Mouse (Mus musculus) heart, postnatal 36 days (tissue): ENCODE data around the gene Wdr60. TPM values are rescaled to one million over a fixed set of nuclear protein-coding genes. Genes with fewer than 3 reads are reported as not detected.
A peak's percentile ranks its signal among the peaks of the same experiment; 100 is the strongest.

Experiments used
- DNase-seq, 2 experiments: peaks; one replicate each; pipeline ENCODE4 v3.0.0; 2021 to 2022
- intact Hi-C: fragments of 180-260 bp; cut with DNase I; formaldehyde crosslinking; loops from one replicate; pipeline ENCODE4 v1.15.1; 2025
- microRNA-seq, 2 experiments: library from miRNA; unstranded; fragments of <30 nt; microRNA quantifications; one replicate each; pipeline ENCODE4 v1.2.0; 2021; ENCODE audit warnings: borderline number of aligned reads in 2 of 2
- total RNA-seq, 2 experiments: library from RNA; stranded (reverse); gene quantifications; 2 replicates each; pipeline ENCODE4 v1.2.3; 2021

Wdr60 gene
- total RNA-seq, 2 experiments from 2014 or later = 2.2 to 2.7 TPM

DNA sequence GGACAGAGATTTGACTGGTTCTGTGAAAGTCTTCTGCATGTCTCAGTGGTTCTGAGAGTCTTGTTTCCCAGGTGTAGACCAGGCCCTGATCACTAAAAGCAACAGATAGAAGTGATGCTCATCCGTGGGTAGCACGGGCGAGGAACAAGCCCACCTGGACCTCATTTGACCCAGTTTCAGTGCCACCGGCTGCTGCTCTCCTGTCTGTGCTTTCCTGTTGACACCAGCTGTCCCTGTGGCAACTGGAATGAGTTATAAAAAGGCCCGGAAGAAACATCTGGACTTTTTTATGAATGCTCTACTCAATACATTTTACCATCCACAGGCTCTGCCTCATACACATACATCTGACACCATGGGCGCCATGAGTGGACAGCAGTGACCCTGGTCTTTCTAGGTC is 64.0 kb downstream of the Wdr60 start:
- no peak for DNase-seq
- intact Hi-C loops = no loop called here

DNA sequence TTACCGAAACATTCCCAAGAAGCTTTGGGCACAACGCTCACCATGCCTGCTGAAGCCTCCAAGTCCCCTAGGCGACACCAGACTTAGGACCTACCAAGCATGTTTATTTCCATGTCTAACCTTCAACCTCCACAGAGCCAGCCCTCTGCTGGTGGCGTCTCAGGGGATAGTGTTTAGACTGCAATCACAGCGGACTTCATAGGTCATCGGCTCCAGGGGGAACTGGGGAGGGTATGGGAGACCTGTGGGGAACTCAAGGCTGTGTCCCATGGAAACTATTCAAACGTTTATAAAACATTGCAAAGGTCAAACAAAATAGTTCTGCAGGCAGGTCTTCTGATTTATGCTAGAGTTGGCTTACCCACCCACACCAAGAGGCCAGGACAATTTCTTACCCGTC is 66.6 kb downstream of the Wdr60 start:
- DNase-seq = no peak
- intact Hi-C loops = no loop called here

DNA sequence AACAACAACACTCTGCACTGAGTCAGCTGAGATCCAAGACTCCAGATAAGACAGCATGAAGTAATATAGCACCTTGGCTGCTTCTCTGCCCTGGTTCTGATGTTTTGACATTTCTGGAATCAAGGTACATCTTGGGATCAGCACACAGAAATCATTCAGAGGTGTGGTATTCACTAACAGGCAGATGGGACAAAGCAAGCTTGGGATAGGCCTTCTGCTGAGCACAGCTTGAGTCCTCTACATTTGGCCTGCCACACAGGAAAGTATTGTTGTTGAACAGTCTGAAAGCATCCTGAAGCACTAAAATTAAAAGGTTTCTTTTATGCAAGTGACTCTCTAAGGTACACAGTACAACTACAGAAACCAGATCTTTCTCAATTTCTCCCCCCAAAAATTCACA is 68.2 kb downstream of the Wdr60 start:
- intact Hi-C loops = no loop called here
- DNase-seq = no peak

DNA sequence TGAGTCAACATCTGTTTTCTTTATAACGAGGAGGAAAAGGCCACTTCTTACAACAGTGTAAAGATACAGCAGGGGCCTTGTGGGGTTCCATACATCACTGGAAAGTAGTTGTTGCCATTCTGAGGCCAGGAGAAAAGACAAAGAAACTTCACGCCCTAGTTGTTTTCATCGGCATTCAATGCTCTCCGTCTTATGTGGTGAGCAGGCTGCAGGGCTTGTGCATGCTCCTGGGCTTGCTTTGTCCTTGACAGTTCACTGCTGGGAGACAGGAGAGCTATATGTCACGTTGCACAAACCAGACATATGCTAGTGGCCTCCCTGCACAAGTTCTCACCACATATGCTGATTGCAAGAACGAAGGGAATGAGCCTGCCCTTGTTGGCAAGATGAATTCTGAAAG is 68.9 kb downstream of the Wdr60 start:
- no peak for DNase-seq
- intact Hi-C loops = no loop called here

DNA sequence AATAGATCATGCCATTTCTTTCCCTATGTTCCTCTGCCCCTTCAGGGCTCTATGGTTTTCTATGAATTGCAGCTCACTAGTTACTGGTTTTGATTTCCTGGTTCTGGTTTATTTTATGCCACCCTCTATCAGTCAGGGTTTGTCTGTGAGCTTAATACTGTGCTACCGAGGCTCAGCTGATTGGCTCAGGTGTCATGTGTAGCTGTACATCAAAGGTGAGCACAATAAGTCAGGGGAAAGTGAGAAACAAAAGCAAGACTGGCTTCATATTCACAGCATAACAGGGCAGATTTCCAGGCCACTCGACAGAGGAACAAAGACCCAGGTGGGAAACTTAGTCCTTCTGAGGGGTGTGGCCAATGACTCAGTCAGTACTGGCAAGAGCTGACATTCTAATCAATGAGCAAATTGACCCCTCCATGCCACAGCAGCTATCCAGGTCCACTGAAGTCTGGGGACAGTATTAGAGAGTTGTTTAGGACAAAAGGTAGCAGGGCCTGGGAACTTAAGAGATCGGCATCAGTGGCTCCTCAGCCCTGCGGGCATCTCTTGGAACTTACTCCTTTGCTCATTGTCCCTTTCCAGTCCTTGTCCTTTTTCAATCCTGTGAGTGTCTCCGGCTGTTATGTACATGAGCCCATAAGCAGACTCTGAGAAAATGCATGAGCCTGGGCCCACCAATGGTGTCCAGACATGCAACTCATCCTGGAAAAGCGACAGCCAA is 79.4 kb downstream of the Wdr60 start:
- intact Hi-C loops = no loop called here
- DNase-seq = no peak

DNA sequence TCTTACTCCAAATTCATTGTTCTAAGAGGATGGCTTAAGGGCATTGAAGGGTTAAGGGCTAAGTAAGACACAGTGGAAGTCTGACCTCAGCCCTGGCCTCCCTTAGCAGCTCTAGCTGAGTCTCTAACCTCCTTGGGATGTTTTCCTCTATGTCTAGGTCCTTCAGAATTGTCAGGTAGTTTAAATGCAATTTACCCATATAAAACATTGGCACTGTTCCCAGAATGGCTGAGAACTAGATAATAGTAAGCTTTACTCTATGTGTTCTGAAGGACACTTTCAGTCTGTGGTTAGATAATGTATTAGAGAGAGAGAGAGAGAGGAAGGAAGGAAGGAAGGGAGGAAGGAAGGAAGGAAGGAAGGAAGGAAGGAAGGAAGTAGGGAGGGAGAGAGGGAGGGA is 80.4 kb downstream of the Wdr60 start:
- DNase-seq = no peak
- intact Hi-C loops = no loop called here

DNA sequence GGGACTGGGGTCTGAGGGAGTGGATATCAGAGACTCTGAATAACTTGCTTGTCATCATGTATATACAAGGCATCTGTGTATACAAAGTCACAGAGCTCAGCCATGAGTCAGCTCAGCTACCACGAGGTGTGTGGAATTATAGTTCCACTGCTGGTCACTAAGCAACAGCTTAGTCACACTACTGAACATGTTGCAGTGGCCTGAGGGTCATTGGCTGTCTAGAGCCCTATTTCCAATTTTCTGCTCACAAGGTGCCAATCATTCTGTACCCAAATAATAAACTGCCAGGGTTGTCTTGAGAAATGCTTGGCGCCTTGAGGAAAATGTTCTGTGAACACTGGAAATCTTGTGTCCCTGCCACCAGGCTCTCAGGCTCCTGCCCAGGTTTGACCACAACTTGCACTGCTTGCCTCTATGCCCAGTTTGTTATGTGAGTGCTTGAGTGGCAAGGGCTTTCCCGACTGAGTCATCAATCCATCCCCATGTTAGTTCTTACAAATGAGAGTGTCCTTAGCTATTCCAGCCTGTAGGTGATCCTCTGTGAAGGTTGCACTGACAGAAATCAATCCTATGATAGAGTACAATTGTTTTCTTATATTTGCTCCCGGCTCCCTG is 81.3 kb downstream of the Wdr60 start:
- intact Hi-C loops = no loop called here

DNA sequence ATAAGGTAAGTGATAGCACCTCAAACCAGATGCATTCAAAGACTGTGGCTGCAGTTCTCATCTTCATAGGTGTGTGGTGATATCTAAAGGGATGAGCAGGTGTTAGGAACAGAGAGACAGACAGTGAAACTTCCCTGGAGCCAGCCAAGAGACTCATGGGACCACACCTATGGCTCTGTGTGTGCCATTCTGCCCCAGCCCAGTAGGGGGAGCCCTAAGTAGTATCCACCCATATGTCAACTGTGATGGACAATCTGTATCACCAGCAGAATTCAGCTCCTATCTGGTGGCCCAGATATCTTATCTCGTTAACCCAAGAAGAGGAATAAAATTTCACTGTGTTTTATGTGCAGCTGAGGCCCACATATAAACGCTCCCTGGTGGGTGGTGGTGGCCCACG is 85.9 kb downstream of the Wdr60 start:
- intact Hi-C loops = no loop called here
- peak in 1 of 2 experiments; percentile 15 for DNase-seq

More for the DNA sequence above, 81.3 kb downstream of the Wdr60 start:
- DNase-seq = no peak

DNA sequence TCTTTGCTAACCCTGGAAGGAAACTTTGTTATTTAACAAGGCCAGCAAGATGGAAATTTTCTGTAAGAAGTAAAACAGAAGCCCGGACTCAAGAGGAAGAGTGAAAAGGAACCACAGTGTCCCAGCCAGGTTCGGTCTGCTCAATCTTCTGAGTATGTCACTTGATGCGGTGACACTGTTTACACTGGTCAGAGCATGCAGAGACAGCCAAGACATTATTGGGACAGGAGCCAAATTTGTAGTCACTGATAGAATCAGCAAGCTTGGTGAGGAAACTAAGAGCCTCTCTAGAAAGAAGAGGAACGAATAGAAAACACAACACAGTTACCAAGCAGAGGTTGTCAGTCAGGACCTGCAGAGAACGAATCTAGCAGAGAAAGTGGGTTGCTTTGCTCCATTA is 93.2 kb downstream of the Wdr60 start:
- intact Hi-C loops = no loop called here
- DNase-seq = no peak

DNA sequence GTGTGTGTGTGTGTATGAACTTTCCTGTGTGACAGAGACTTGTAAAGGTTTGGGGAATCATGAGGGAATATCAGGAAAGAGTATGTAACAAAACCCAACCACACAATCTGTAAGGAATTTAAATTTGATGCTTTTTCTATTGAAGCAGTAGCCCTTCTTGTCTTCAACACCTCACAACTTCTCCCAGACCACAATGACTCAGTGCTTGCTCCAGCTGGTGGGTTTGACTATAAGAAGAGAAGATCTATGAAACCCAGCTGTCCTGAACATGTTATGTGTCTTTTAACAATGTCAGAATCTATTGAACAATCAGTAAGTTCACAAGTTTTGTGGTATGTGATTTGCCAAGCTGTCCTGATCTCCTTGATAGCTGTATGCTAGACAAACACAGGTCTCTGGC is 97.5 kb downstream of the Wdr60 start:
- no peak for DNase-seq
- intact Hi-C loops = no loop called here

DNA sequence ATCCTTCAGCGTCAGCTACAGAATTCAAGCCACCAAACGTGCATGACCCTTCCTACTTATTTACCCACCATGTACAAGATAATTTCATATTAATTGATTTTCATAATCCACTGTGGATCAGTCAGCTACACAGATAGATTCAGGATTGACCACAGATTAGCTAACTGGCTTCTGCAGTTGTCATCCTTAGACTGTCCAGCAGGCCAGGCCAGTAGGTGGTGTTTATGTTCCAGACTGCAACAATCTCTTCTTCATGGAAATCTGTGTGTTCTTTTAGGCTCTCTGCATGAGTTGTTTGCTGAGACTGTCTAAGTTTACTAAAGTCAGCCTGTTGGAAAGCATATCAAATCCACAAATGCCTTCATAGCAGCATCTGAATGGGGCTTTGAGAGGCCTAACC is 103.1 kb downstream of the Wdr60 start:
- intact Hi-C loops = no loop called here
- no peak for DNase-seq

DNA sequence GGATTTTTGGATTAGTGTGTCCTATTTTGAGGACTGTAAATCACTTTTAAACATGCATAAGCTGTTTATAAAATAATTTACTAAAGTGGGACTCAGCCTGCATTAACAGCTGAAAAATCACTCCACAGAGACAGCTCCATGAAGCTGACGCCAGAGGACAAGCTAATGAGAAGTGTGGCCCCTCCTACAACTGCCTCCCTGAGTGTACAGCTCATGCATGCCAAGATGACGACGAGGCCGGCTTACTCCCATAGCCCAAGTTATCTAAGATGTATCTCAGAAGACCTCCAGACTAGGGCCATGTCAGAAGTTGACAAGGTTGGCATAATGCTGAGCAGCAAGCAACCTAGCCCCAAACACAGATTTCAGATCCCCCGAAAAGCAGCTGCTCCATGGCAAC is 103.6 kb downstream of the Wdr60 start:
- no peak for DNase-seq
- intact Hi-C loops = no loop called here

DNA sequence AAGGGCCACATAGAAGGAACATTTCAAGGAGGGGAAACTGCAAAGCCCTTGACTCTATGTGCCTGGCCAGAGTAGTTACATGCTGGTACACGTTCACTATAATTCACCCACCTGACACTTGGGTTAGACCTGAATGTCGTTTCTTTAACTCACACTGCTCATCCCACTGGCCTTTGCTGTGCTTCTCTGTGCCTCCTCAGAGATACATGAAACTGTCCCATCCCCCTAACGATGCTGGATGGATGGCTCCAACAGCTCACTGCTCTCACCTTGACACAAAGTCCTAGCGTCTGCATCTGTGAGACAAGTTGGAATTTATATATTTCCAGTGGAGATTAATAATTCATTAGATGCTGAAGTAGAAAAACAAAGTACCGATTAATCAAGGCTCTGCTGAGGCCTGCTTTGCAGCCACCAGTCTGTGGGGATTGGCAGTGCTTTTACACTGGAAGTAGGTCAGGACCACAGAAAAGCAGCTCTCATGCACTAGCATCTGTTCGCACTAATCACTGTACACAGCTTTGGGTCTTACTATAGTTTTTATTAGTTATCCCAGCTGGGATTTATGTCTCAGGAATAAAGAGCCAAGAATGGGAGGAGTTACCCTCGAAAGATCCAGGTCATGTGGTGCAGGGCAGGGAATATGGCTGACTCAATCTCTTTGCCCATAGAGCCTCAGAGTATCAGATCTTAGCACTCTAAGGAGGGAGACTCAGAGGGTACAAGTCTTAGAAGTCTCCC is 105.9 kb downstream of the Wdr60 start:
- intact Hi-C loops = no loop called here
- DNase-seq = no peak

Small RNA genes lying within 50 kb of the gene (microRNA-seq; reads per million reads assigned to microRNA genes)
- gene Gm23190 = 0 reads per million in 2 experiments

Other genes starting within 250 kb of the Wdr60 start
- gene Zfp386, start 215.3 kb downstream of the Wdr60 start, total RNA-seq = 10 to 100 TPM; 30.2 to 31.3 TPM
- gene Vipr2, start 185.3 kb downstream of the Wdr60 start, total RNA-seq = 1 to 10 TPM; 1.6 to 2.9 TPM
- gene Gm11027, start 12.4 kb upstream of the Wdr60 start, total RNA-seq = not detected
- 10 to 100 TPM; 27.7 to 29.9 TPM for gene Esyt2, start 18.2 kb upstream of the Wdr60 start, total RNA-seq
- gene Ncapg2, start 142.4 kb upstream of the Wdr60 start, total RNA-seq = 1 to 10 TPM; 2.5 to 4.1 TPM
- under 1 TPM in 1 of 2 experiments, not detected in 1; 0.25 TPM for gene Ptprn2, start 222.7 kb upstream of the Wdr60 start, total RNA-seq